Mouse (Mus musculus): ENCODE results near the gene Cd80. TPM values are rescaled to one million over a fixed set of nuclear protein-coding genes. Genes with fewer than 3 reads are reported as not detected.

The Cd80 gene
- total RNA-seq, 4 experiments from 2014 or later = 0.44 to 0.71 (median 0.64) TPM

- DNase-seq (ENCODE audit: low spot score in 2 of 2) = no peak
Measured at GRCm38 (mm10) chr16:38447366-38447765, 8.0 kb upstream of the Cd80 start.

GRCm38 (mm10) chr16:38448458-38448857 is 6.9 kb upstream of the Cd80 start:
- no peak for DNase-seq (ENCODE audit: low spot score in 2 of 2)

- DNase-seq (ENCODE audit: low spot score in 2 of 2) = no peak
Measured at GRCm38 (mm10) chr16:38450707-38451106, 4.7 kb upstream of the Cd80 start.

DNA sequence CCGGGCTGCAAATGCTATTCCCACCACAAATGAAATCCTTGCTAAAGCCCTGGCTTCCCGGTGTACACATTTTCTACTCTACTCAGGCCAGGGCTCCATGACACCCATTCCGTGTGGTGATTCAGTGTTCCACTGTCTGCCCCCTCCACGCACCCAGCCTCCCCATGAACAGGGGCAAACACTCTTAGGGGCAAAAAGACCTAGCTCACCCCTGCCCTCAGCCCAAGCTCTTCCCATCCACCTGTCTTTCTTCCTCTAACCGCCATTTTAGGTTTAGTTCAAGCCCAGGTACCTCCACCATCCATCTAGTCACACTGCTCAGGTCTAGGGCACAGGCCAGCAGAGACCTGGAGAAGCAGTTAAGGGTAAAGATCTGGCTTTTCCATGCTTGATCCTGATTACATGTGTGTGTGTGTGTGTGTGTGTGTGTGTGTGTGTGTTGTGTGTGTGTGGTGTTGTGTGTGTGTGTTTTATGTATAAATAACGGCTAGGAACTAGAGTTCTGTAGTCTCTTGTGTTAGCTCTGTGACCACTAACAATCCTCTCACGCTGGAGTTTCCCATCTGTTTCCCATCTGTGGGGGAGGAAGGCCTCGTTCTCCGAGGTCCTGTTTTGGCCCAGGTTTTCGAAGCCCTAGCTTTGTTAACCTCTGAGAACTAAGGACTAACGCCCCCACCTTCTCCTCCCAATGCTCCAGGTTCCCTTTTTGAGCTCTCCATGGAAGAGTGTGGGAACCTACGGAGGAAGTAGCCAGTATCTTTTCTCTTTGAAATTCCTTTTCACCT is 3.7 kb upstream of the Cd80 start:
- DNase-seq (ENCODE audit: low spot score in 2 of 2) = no peak

- DNase-seq (ENCODE audit: low spot score in 2 of 2) = peak; percentile 77 to 86
Measured at GRCm38 (mm10) chr16:38452442-38453202, 2.7 kb upstream of the Cd80 start, which contains the start of gene Adprh. Adprh (minus strand) TSS chr16:38452703.

DNA sequence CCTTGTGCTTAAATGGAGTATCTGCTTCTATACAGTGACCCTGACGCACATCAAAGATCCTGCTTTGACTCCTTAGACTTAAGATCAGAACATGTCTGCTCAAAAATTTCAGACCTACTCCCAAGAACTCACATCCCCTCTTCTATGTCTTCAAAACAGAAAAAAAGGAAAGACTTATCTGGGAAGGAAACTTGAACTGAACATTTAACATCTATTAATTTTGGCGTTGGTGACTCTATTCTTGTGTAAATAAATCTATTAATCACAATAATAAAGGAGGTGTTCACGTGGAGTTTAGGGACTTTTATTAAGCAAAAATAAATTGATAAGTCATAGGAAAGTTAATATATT is 2.2 kb upstream of the Cd80 start:
- no peak for DNase-seq (ENCODE audit: low spot score in 2 of 2)

DNA sequence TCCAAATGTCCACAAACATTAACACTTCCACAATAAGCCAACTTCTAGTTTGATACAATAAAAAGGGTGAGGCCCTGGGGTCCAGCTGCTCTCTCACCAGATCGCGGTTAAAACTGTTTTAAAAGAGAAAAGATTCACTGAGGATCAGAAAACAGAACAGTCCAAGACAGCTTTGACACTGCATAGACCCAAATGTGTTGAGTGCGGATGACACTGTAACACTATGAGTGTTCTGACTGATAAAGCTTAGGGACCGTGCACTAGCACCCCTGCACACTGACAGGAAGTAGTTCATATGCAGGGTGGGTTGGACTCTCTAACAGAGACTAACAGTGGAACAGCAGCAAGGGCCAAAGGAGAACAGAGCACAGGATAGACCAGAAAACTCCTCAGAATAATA is 1.4 kb upstream of the Cd80 start:
- DNase-seq (ENCODE audit: low spot score in 2 of 2) = no peak

DNA sequence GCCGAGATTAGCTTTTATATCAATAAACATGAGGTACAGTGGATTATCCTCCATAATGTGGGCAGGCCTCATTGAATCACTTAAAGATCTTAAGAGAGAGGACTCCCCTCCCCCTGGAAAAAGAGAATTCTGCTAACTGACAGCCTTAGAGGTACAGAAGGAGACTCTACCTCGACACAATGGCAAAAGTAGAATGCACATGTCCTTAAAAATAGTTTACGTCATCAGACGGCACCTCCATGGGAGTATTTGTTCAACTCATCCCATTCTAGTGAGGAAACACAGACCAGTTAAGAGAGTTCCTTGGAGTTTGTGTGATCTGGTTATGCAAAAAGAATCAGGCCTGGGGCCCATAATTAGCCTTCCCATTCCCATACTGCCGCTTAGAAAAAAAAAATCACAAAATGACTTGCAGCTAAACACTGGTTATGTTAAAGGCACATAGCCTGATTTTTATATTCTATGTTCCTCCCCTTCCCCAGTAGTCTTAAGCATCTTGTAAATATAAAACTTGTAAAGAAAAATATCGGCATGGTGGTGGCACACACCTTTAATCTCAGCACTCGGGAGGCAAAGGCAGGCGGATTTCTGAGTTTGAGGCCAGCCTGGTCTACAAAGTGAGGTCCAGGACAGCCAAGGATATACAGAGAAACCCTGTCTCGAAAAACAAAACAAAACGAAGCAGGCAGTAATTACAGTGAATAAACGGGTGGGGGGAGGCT is 667 bp upstream of the Cd80 start:
- DNase-seq (ENCODE audit: low spot score in 2 of 2) = no peak

GRCm38 (mm10) chr16:38456812-38457567 is 1.6 kb downstream of the Cd80 start:
- no peak for DNase-seq (ENCODE audit: low spot score in 2 of 2)

- DNase-seq (ENCODE audit: low spot score in 2 of 2) = no peak
Measured at GRCm38 (mm10) chr16:38458600-38459280, 3.4 kb downstream of the Cd80 start.

GRCm38 (mm10) chr16:38459990-38460389 is 4.6 kb downstream of the Cd80 start:
- DNase-seq (ENCODE audit: low spot score in 2 of 2) = no peak

- DNase-seq (ENCODE audit: low spot score in 2 of 2) = no peak
Measured at GRCm38 (mm10) chr16:38461749-38462148, 6.4 kb downstream of the Cd80 start.

GRCm38 (mm10) chr16:38462161-38462560 is 6.8 kb downstream of the Cd80 start:
- no peak for DNase-seq (ENCODE audit: low spot score in 2 of 2)

- no peak for DNase-seq (ENCODE audit: low spot score in 2 of 2)
Measured at GRCm38 (mm10) chr16:38463305-38463704, 7.9 kb downstream of the Cd80 start.

GRCm38 (mm10) chr16:38466089-38466488 is 10.7 kb downstream of the Cd80 start:
- no peak for DNase-seq (ENCODE audit: low spot score in 2 of 2)

DNA sequence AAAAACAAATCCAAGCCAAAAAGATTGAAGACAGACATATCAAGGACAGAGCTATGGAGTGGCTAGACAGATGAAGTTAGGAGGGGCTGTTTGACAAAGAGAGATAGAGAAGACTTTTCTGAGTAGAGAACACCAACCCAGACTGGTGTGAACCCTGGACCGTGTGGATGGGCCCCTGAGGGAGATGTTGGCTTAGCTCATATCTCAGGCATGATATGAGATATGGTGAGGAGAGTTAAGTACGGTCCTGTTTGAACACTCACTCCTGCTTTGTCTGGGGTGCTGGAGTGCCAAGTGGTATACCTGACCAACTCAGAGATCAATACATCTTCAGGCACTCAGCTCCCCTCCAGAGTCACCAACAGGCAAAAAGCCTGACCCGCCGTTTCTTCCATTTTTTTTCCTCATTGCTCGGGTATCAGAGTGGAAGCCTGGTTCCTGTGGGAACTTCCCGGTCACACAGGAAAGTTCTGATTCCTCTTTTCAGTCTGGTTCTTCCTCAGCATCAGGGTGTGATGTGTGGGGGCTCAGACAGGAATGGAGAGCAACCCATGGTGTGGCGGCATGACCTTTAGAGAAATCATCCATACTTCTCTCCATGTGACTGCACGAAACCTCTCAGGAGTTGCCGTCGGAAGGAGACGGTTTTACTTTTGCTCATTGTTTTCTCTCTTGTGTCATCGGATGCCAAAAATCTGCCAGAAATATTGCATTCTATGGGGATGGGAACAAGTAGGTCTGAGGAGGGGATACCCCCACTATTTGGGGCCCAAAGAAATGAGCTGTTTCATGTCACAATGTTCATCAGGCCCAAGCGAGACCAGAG is 11.9 kb downstream of the Cd80 start:
- DNase-seq (ENCODE audit: low spot score in 2 of 2) = no peak

GRCm38 (mm10) chr16:38467917-38468705 is 12.8 kb downstream of the Cd80 start:
- DNase-seq (ENCODE audit: low spot score in 2 of 2) = no peak

DNA sequence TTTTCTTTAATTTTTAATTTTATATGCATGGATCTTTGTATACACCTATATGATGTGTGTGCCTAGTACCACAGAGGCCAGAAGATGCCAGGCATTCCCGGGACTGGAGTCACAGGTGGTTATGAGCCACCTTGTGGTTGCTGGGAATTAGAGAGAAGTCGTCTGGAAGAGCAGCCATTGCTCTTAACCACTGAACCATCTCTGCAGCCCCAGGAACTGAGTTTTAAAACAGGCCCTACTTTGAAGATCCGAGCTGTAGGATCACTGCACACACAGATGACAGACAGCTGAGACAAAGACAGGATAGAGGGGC is 13.3 kb downstream of the Cd80 start:
- DNase-seq (ENCODE audit: low spot score in 2 of 2) = no peak

GRCm38 (mm10) chr16:38469437-38469836 is 14.1 kb downstream of the Cd80 start:
- DNase-seq (ENCODE audit: low spot score in 2 of 2) = no peak

Data from left cerebral cortex, adult 8-10 months (tissue).